Mouse (Mus musculus) heart, embryonic 16.5 days (tissue): ENCODE measurements around the gene Hnrnpul1. TPM values are rescaled to one million over a fixed set of nuclear protein-coding genes. Genes with fewer than 3 reads are reported as not detected.

Source experiments
- ATAC-seq: fragments of 200-750 bp; cut with Nextera tagmentation; replicated peaks from 2 replicates; pipeline ENCODE4 v1.8.0; 2017; ENCODE audit warnings: moderate number of reproducible peaks; ENCODE audit not compliant: insufficient read depth, low FRiP score; ENCODE audit errors: extremely low read depth
- H3K27ac ChIP-seq: fragments of 300-500 bp; sonication (generic); 2 replicates; pipeline ENCODE4 v1.5.1; 2014; ENCODE audit warnings: mild to moderate bottlenecking, low read length, control low read depth, moderate library complexity
- H3K27me3 ChIP-seq: fragments of 300-500 bp; sonication (generic); 2 replicates; pipeline ENCODE4 v1.6.1; 2014; ENCODE audit warnings: low read length, mixed read lengths; ENCODE audit not compliant: control insufficient read depth, insufficient read depth
- H3K36me3 ChIP-seq: fragments of 300-500 bp; sonication (generic); 2 replicates; pipeline ENCODE4 v1.6.1; 2014; ENCODE audit not compliant: control insufficient read depth, insufficient read depth
- H3K4me1 ChIP-seq: fragments of 300-500 bp; sonication (generic); 2 replicates; pipeline ENCODE4 v1.6.1; 2014; ENCODE audit warnings: low read length, mixed read lengths; ENCODE audit not compliant: control insufficient read depth, insufficient read depth
- H3K4me2 ChIP-seq: fragments of 300-500 bp; sonication (generic); 2 replicates; pipeline ENCODE4 v1.6.1; 2014; ENCODE audit warnings: low read depth, mild to moderate bottlenecking, control low read depth, low read length
- H3K4me3 ChIP-seq: fragments of 300-500 bp; sonication (generic); 2 replicates; pipeline ENCODE4 v1.5.1; 2014; ENCODE audit warnings: mild to moderate bottlenecking, control low read depth, low read length
- H3K9ac ChIP-seq: fragments of 300-500 bp; sonication (generic); 2 replicates; pipeline ENCODE4 v1.6.1; 2014; ENCODE audit warnings: low read length, control low read depth
- H3K9me3 ChIP-seq: fragments of 300-500 bp; sonication (generic); replicated peaks from 2 replicates; pipeline ENCODE4 v1.6.1; 2016; ENCODE audit warnings: low read length; ENCODE audit not compliant: control insufficient read depth
- whole genome bisulfite sequencing: fragments of 180-500 bp; shearing (Covaris S2); extraction: QIAGEN DNeasy Blood & Tissue Kit; methylation state at CpG from one replicate; pipeline ENCODE4 v1.1.7; 2014; 5-methylcytosine and 5-hydroxymethylcytosine counted together
- polyA plus RNA-seq: library from polyadenylated mRNA; unstranded; fragments of >200 nt; fragmentation: Nextera tagmentation; extraction: Ambion mirVana; gene quantifications from 2 replicates; pipeline ENCODE4 v1.2.1, GENCODE M21; 2015

Gene Hnrnpul1
- polyA plus RNA-seq, 1 experiment from 2014 or later: 34.4 TPM

DNA sequence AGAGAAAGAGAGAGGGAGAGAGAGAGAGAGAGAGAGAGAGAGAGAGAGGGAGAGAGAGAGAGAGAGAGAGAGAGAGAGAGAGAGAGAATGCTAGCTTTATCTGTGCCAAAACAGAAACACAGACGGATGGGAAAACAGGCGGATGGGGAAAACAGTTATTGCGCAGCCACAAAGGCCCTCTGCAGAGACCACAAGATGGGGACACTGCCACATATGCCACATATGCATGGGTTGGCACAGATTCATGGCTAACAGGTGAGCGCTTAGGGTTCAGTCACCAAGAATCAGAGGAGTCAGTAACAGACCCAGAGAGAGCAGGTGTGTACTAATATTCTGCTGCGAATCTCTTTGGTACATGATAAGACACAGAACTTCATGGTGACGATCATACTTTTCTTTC, 28.2 kb upstream of the Hnrnpul1 start:
- WGBS: 66% methylated on average over 6 of the region's 6 CpGs
- peaks cover 26% of the 10 kb centered on the region for H3K4me1 ChIP-seq
- ATAC-seq: no peak
- H3K27me3 ChIP-seq: no peaks in the 10 kb centered on the region
- H3K4me2 ChIP-seq: no peak overlapping the region
- H3K9me3 ChIP-seq: no peaks in the 10 kb centered on the region
- no peak overlapping the region for H3K4me3 ChIP-seq
- no peak overlapping the region for H3K27ac ChIP-seq
- no peak overlapping the region for H3K9ac ChIP-seq
- H3K36me3 ChIP-seq: no peaks in the 10 kb centered on the region; the same call in 1 of the 2 replicates

DNA sequence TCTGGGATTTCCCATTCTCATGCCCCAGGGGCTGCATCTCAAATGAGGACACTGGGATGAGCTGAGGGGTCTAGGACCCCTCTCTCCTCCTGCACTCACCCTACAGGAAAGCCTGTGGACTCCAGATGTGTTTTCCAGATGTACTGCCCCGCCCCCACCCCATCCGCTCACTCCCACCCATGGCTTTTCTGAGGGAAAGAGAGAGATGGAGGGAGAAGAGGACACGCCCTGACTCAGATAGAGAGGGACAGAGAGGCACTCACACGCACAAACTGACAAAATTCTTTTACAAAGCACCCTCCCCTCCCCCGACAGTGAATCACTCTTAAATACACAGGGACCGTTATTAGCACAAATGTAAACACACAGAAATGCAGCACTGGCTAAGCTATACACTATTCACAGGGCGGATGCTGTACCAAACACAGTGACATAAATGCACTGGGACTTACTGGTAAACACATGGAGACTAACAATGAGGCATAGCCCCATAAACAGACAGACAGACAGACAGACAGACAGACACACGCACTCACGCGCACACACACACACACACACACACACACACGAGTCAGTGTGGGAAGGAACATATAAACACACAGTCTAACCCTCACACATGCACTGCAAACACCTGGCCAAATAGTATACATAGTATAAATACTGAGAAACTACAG, 27.5 kb upstream of the Hnrnpul1 start:
- peak; percentile 43 for ATAC-seq

DNA sequence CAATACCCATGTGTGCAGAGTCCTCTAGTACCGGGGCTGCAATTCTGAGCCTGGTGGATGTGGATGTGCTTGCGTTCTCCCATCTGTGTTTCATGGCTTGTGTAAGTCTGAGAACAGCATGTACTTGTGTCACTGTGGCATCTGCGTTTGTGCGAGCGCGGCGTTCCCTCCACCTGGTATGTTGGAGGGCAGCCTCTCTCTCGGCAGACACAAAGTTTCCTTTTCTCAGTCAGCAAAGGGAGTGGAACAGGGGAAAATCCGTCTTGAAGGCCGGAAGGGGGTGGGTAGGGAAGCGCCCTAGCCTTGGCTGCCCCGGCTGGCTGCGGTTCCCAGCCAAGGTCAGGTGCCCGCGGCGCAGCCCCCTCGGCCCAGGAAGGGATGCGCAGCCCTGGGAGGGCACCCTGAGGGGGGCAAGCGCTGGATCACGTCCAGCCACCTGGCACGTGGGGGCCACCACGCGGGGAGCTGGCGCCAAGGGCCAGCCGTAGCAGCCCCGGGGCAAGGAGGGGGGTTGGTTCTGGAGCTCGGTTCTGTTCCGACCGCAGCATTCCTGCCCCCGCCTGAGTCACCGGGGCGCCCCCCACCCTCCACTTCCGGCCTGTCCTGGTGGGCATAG, 26.9 kb upstream of the Hnrnpul1 start:
- H3K4me1 ChIP-seq: peaks cover 14% of the 10 kb centered on the region
- WGBS: 10% methylated on average over 31 of the region's 33 CpGs
- H3K9ac ChIP-seq: peak overlapping the region; percentile 71
- peak overlapping the region; percentile 82 for H3K4me2 ChIP-seq
- H3K27ac ChIP-seq: peak overlapping the region; percentile 59
- no peaks in the 10 kb centered on the region; the same call in 1 of the 2 replicates for H3K36me3 ChIP-seq
- no peaks in the 10 kb centered on the region for H3K27me3 ChIP-seq
- H3K9me3 ChIP-seq: no peaks in the 10 kb centered on the region
- H3K4me3 ChIP-seq: peak overlapping the region; percentile 49
- ATAC-seq: peak; percentile 37

More for the DNA sequence above, 27.5 kb upstream of the Hnrnpul1 start:
- no peaks in the 10 kb centered on the region for H3K27me3 ChIP-seq
- H3K27ac ChIP-seq: peak overlapping the region; percentile 59
- peak overlapping the region; percentile 82 for H3K4me2 ChIP-seq
- peaks cover 19% of the 10 kb centered on the region for H3K4me1 ChIP-seq
- no peaks in the 10 kb centered on the region; the same call in 1 of the 2 replicates for H3K36me3 ChIP-seq
- peak overlapping the region; percentile 71 for H3K9ac ChIP-seq
- no peaks in the 10 kb centered on the region for H3K9me3 ChIP-seq
- H3K4me3 ChIP-seq: peak overlapping the region; percentile 49
- WGBS: 39% methylated on average over 11 of the region's 11 CpGs

DNA sequence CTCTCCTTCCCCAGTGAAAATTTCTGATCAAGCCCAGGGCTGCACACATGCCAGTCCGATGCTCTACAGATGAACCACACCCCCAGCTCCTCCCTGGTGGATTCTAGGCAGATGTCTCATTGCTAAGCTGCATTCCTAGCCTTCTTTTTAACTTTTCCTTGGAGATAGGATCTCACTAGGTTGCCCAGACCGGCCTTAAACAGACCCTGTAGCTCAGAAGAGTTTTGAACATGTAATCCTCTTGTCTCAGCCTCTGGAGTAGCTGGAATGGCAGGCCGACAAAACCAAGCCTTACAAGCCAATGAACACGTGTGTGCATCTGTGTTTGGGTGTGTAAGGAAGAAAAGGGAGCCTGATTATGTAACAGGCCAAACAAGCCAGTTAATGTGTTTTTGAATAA, 26.2 kb upstream of the Hnrnpul1 start:
- no peak overlapping the region for H3K9ac ChIP-seq
- H3K4me2 ChIP-seq: peak overlapping the region; percentile 82
- H3K4me1 ChIP-seq: peaks cover 14% of the 10 kb centered on the region
- H3K36me3 ChIP-seq: no peaks in the 10 kb centered on the region; the same call in 1 of the 2 replicates
- H3K27ac ChIP-seq: no peak overlapping the region; the same call in 1 of the 2 replicates
- H3K4me3 ChIP-seq: no peak overlapping the region
- ATAC-seq: no peak
- no peaks in the 10 kb centered on the region for H3K9me3 ChIP-seq
- WGBS: 57% methylated on average over 4 of the region's 4 CpGs
- H3K27me3 ChIP-seq: no peaks in the 10 kb centered on the region

DNA sequence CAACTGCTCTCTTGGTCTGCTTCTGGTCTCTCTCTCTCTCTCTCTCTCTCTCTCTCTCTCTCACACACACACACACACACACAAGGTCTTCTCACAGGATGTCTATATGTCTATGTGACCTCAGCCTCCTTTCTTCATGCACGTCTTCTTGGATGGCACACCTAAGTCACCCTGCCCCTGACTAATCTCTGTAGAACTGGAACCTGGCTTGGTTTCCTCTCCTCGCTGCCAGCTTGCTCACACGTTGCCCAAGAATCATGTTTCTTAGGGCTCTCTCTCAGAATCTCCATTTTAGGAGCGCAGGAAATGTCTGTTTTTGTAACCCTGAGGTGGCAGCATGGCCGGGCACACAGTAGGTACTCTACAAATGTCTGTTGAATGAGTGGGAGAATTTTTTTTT, 25.5 kb upstream of the Hnrnpul1 start:
- peaks cover 14% of the 10 kb centered on the region for H3K4me1 ChIP-seq
- no peaks in the 10 kb centered on the region for H3K9me3 ChIP-seq
- H3K27ac ChIP-seq: no peak overlapping the region
- H3K36me3 ChIP-seq: no peaks in the 10 kb centered on the region; the same call in 1 of the 2 replicates
- no peak for ATAC-seq
- WGBS: 88% methylated on average over 5 of the region's 5 CpGs
- no peak overlapping the region for H3K9ac ChIP-seq
- H3K4me3 ChIP-seq: no peak overlapping the region
- H3K27me3 ChIP-seq: no peaks in the 10 kb centered on the region
- no peak overlapping the region for H3K4me2 ChIP-seq

DNA sequence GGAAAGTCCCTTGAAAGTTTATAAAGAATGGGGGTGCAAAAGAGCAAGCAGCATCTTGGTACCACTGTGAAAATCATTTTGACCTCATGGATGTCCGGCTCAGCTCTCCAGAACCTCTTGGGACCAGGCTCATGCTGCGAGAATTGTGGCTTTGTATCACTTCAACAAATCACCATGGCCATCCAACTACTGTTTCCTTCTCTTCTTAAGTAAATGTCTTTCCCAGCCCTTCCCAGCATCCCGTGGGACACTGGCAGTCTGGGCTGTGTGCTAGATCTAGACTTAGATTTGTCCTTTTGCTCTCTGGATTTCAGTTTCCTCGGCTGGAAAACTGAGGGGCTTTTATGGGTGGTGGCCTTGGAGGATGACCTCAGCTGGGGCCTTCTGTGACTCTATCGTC, 13.7 kb upstream of the Hnrnpul1 start:
- no peak overlapping the region for H3K4me2 ChIP-seq
- no peak overlapping the region for H3K4me3 ChIP-seq
- no peak for ATAC-seq
- no peak overlapping the region for H3K27ac ChIP-seq
- H3K9ac ChIP-seq: no peak overlapping the region
- H3K36me3 ChIP-seq: peaks cover 11% of the 10 kb centered on the region
- H3K27me3 ChIP-seq: no peaks in the 10 kb centered on the region
- WGBS: 82% methylated on average over 5 of the region's 5 CpGs
- no peaks in the 10 kb centered on the region for H3K9me3 ChIP-seq
- H3K4me1 ChIP-seq: 0 out of 2 replicates have a peak, but pooled peaks cover 2% of the 10 kb centered on the region

DNA sequence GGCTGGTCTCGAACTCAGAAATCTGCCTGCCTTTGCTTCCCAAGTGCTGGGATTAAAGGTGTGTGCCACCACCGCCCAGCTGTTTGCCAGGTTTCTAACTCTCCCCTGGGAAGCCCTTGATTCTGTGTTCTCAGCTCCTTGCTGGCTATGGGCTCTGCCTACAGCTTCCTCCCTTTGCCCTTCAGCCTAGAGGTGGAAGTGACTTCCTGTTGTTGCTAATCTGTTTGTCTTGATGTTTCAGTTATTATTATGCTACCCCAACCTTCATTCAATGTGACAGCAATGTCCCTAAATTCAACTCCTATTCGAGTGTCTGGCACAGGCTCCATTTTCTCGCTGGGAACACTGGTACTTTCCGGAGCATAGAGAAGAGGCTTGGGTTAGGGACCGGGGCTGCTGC, 11.6 kb upstream of the Hnrnpul1 start:
- H3K27me3 ChIP-seq: no peaks in the 10 kb centered on the region
- H3K9ac ChIP-seq: no peak overlapping the region
- peaks cover 15% of the 10 kb centered on the region for H3K36me3 ChIP-seq
- no peak overlapping the region for H3K27ac ChIP-seq
- H3K4me3 ChIP-seq: no peak overlapping the region
- no peak overlapping the region for H3K4me2 ChIP-seq
- 74% methylated on average over 6 of the region's 6 CpGs for WGBS
- no peak for ATAC-seq
- H3K9me3 ChIP-seq: no peaks in the 10 kb centered on the region
- peaks cover 2% of the 10 kb centered on the region; the same call in 1 of the 2 replicates for H3K4me1 ChIP-seq

DNA sequence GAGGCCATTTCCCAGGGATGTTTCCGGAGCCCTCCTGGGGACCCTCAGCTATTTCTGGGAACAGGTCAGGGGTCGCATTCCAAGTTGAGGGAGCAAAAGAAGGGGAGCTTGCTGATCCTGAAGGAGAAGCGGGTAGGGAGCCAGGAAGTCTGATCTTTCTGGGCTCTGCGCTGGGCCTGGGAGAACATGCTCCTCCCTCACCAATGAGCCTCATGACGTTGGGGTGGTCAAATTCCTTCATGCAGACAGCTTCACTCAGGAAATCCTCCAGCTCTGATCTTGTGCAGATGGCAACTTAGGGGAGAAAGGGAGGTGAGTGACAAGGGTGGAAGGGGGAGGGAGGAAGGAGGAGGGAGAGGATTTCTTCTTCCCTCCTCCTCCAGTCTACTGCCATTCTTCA, 9.7 kb upstream of the Hnrnpul1 start:
- Histone ChIP-seq H3K4me3 (no peak overlapping the region), H3K9me3 (no peaks in the 10 kb centered on the region), H3K27ac (peak overlapping the region; percentile 17), H3K4me2 (no peak overlapping the region), H3K9ac (no peak overlapping the region), H3K27me3 (no peaks in the 10 kb centered on the region), H3K4me1 (peaks cover 2% of the 10 kb centered on the region; the same call in 1 of the 2 replicates), H3K36me3 (peaks cover 16% of the 10 kb centered on the region)
- peak; percentile 20; the same call in 1 of the 2 replicates for ATAC-seq
- WGBS: 34% methylated on average over 5 of the region's 5 CpGs

DNA sequence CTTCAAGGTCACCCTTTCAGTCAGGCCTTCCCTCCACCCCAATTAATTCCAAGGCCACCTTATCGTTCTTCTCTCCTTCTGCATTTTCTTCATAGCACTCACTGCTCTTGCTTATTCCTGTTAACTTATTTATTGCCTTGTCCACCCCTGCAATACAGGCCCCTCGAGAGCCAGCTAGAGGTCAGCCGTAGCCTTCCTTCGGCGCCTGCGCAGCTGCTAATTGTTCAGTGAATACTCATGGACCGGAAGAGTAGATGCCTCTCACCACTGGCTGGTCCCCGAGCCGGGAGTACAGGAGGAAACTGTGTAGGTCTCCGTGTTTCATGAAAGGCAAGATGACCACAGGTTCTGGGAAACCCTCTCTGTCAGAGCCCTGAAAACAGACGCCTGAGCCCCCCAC, 9.1 kb upstream of the Hnrnpul1 start:
- peak overlapping the region; percentile 17 for H3K27ac ChIP-seq
- WGBS: 52% methylated on average over 11 of the region's 11 CpGs
- H3K4me2 ChIP-seq: no peak overlapping the region
- peaks cover 14% of the 10 kb centered on the region for H3K36me3 ChIP-seq
- ATAC-seq: no peak
- no peak overlapping the region for H3K4me3 ChIP-seq
- no peak overlapping the region for H3K9ac ChIP-seq
- no peaks in the 10 kb centered on the region for H3K9me3 ChIP-seq
- H3K27me3 ChIP-seq: no peaks in the 10 kb centered on the region
- H3K4me1 ChIP-seq: peaks cover 2% of the 10 kb centered on the region; the same call in 1 of the 2 replicates
